Mouse (Mus musculus): ENCODE measurements around the gene Ttc23l.
"Not testable (repeated sequence)": the region's sequence is repeated elsewhere in the genome, so short reads cannot be mapped to it uniquely, and the experiment has no call there.

Ttc23l gene

DNA sequence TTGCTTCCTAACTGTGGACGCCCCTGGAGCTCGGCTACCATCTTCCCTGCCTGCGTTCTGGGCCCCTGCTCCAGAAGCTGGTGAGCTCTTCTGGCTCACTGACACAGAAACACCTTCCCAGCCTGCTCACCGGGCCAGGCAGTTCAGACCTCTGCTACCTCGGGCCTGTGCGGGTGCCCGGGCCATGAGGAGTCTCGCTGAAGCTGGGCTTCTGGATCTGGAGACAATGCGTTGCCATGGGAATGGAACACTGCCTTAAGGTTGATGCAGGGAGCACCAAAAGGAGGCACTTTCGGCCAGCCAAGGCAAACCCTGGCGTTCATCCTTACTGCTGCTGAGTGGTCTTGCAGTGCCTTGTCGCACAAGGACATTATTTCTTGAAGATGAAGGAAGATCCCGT is at the start of gene Ttc23l:
Gene Ttc23l, minus strand, starts transcription at position 204 of the 400 bp plus-strand sequence.
- no peak for DNase-seq (ENCODE audit: low spot score)

DNA sequence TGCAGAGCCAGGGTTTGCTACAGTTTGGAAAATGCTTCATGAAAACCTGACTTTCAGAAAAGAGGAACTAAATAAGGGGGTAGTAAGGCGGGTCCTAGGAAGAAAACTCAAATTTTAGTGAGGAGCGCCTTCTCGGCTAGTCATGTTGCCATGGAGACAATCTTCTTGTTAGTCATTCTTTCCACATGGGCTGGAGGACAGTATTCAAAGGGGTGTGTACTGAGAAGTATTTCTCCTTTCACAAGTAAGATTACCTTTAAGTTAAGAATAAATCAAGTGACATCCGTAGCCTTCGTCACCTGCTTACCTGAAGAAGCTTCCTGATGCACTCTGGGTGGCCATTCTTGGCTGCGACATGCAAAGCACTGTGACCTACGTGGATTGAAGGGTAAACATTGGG is 40.9 kb upstream of the Ttc23l start:
- DNase-seq (ENCODE audit: low spot score): no peak

DNA sequence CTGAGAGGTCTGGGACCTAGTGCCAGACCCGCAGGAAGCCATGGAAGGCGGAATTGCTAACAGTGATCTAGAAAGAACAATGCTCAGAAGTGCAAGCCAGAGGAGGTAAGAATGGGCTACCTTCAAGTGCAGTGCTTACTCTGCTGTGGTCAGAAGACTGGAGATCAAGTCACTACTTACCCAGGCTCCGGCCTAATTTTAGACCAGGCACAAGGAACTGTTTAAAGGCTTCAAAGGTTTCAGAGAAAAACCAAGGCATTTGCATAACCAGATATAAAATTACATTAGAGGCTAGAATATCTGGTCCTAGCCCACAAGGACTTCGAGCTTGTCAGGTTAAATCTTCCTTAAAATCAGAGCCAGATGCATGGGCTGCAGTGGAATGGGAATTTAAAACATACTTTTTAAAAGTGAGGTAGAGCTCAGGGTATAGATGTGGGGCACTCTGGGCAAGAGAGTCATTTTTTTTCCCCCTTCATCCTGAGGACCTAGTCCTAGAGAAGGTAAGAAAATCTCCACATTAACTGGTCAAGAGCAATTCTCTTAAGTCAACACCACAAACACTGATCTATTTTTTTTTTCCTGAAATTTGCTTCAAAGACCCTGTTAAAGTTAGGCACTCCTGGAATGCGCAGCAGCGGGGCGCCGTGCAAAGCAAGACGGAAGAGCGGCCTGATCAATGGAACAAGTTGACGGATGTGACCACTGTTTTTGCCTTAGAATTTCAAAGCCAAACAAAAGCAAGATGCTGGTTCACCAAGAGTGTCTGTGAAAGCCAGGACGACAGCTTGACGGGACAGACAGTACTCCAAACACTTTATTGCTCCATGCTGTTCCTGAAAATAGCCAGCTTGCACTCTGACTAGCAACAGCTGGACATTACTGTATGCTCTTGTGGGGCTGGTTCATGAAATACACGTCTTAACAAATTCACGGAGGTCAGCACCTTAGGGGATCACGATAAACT is 40.1 kb upstream of the Ttc23l start:
- DNase-seq (ENCODE audit: low spot score): no peak

DNA sequence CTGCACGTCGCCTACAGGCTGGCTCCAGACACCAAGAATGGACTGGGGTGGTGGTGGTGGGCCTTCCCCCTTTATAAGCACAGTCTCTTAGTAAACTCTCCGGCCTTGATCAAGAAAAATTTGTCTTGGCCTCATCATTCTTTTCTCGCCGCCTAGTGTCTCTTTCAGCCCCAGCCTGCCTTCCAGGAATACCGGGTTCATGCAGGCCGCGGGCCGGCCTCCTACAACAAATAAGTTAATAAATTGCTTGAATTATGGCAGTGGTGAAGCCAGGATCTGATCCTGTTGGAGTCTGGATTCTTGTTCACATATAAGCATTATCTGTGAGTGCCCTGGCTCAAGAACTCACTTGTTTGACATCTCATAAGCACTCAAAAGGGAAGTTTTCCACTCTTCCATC is 38.4 kb upstream of the Ttc23l start:
- no peak for DNase-seq (ENCODE audit: low spot score)

DNA sequence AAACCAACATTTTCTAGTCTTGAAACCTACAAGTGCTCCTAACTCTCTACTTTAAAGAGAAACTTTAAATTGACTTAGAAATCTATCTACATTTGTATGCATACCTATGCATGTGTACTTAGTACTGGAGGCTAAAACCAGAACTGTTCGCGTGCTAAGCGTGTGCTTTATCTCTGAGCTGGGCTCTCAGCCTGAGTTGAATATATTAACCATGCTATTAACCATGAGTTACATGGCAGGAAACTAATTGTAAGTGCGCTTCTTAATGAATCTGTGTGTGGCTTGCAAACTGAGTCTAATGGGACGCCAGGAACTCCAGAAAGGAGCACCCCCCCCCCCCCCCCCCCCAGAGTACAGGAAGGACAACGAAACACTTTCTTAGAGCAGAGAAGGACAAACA is 36.9 kb upstream of the Ttc23l start:
- DNase-seq (ENCODE audit: low spot score): no peak

DNA sequence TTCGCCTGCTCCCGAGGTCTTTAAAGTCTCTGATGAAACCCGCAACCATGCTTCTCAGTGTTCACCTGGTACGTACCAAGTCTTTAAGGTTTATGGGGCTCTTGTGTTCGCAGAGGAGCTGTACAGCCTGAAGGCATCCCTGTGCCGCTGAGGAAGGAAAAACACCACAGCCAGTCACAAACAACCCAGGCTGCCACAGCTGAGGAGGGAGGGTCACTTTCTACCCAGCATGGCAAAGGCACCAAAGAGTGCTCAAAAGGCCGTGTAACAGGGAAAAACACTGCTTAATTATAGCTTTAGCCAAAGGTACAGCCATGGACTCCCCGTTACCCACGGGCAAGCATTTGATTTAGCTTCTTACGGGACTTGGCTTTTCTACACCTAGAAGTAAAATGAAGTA is 36.4 kb upstream of the Ttc23l start:
- DNase-seq (ENCODE audit: low spot score): no peak

DNA sequence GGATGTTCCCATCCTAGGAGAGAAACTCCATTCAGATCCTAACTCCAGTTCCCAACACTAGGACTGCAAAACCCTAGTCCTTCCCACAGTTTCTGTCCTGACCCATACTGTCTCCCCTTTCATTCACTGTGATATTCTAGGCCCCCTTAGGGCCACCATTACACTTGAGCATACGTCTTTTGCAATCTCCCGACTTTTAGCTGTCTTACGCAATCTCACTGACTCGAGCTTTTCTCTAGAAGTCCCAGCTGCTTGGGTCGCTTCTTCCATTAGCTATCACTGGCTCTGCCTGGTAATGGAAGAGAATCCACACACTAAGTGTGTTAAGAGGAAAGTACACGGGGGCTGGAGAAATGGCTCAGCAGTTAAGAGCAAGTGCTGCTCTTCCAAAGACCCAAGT is 34.6 kb upstream of the Ttc23l start:
- DNase-seq (ENCODE audit: low spot score): no peak

DNA sequence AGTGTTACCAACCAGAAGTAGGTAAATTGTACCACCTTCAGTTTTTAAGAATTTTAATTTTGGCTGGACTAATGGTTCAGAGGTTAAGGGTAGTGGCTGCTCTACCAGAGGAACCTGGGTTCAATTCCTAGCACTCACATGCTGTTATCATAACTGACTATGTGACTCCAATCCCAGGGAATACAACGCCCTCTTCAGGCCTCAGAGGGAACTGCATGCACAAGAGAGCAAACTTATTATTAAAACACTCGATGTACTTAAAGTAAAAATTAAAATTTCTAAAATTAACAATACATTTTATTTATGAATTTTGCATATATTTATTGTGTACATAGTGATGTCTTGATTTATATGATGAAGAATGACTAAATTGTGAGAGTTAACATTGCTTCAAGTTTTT is 28.1 kb upstream of the Ttc23l start:
- no peak for DNase-seq (ENCODE audit: low spot score)

DNA sequence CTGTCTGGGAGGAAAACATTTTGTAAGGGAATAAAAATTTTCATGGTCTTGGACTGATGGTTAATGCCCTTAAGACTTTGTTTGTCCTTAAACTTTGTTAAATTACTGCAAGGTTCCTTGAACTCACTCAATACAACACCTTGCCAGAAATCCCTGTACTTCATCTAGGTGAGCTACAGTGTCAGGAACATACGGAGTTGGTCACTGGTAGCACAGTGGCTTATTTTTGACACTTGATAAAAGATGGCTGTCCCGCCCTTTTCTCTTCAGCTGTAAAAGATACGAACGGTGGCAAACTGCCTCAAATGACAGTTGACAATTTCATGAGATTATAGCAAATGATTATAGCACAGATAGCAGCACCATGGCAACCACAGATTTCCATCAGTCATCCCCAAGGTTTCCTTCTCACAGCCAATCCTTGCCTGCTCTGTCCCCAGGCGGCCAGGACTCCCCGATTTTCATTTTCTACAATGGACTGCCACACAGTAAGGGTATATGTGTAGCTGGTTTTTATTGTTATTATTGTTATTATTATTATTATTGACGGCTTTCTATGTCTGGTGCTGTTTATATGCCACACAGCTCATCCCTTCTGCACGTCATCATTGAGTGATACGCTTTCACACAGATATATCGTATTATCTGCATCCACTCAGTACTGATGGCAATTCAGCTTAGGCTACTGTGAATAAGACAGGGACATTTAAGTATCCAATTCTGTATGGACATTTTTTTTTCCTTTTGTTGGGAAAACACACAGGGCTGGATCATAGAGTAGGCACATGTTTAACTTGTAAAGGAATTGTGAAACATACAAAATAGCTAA is 26.1 kb upstream of the Ttc23l start:
- DNase-seq (ENCODE audit: low spot score): no peak

DNA sequence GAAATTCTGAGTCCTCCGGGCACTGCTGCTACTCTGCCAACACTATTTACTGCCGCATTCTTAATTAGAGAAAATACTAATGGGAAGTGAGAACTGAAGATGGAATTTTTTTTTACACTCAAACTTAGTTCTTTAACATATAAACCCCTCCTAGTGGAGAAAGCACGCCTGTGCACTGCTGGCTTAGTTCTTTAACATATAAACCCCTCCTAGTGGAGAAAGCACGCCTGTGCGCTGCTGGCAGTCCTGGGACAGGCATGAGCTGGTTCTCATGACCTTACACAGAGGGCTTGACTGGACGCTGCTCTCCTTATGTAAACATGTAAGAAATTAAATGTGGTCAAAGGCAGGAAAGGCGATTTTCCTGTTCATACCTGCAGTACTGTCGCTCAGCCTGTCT is 24.9 kb upstream of the Ttc23l start:
- peak; percentile 23 for DNase-seq (ENCODE audit: low spot score)

DNA sequence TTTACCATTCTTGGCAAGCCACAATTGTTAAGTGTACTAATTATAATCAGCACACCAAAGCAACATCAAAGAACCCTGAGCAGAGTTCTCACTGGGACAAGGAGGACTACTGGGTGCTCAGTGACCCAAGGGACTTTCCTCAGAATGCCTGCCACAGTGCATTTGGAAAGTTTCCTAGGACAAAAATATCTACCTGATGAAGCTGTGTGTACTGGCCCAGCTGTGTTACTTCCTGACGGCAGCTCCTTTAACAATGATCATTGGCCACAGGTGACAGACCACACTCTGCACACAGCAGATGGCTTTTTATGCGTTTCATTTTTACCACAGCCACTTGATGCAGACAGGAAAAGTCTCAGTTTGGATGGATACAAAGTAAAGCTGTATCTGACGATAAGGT is 20.7 kb upstream of the Ttc23l start:
- DNase-seq (ENCODE audit: low spot score): no peak

DNA sequence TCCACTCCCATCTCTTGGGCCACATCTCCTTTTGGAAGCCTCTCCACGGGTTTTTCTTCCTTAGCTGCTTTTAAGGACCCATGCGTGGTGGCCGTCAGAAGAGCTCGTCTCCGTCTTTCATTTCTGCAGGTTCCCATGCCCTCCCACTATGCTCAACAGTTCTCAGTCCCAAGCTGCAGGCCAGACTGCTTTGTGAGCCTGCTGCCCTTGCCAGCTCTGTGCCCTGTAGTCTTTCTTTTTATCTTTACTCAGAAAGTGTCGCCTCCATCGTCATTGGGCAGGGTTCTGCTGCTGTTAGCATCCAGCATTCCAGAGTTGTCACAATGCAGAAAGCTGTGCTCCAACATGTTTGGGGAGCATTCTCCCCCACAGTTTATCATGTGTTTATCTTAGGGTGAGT is 8.0 kb upstream of the Ttc23l start:
- no peak for DNase-seq (ENCODE audit: low spot score)

DNA sequence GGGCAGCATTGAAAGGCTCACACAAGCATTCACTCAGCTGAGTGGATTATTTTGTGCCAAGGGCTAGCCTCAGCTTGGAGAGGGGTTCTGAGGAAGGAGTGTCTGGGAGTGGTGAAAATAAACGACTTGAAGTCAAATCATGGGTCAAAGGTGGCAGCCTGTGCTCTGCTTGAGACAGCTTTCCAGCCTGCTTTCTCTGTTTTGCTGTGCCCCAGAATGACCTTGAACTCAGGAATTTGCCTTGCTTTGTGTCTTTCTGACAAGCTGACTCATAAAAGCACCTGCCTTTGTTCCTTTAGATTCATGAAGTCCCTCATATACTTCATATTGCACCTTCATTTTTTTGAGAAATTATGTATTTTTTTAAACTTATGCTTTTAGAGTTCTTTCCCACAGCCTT is 5.7 kb upstream of the Ttc23l start:
- DNase-seq (ENCODE audit: low spot score): no peak

DNA sequence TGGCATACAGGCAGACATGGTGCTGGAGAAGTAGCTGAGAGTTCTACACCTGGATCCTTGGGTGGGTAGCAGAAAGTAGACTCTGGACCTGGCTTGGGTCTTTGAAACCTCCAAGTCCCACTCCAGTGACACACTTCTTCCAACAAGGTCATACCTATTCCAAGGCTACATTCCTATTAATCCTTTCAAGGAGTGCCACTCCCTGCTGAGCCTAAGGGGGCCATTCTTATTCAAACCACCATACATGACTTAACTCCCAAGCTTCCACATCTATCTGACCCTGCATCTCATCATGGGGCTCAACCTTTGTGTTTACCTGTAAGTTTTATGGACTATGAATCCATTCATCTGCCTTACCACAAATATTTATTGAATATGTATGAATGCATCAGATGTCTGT is 3.8 kb upstream of the Ttc23l start:
- DNase-seq (ENCODE audit: low spot score): no peak

DNA sequence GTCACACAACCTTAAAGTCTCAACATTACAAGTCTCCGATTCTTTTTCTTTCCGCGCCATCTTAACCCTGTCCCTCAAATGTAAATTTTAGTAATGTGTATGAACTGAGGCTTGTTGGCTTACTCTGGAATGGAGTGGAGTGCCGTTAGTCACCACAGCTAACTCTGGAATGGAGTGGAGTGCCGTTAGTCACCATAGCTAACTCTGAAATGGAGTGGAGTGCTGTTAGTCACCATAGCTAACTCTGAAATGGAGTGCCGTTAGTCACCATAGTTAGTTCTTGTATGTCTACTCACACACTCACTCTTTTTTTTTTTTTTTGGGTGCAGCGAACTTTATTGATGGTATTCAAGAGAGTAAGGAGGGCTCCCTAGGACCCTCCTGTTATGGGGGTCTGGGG is 1.5 kb upstream of the Ttc23l start:
- DNase-seq (ENCODE audit: low spot score): no peak

DNA sequence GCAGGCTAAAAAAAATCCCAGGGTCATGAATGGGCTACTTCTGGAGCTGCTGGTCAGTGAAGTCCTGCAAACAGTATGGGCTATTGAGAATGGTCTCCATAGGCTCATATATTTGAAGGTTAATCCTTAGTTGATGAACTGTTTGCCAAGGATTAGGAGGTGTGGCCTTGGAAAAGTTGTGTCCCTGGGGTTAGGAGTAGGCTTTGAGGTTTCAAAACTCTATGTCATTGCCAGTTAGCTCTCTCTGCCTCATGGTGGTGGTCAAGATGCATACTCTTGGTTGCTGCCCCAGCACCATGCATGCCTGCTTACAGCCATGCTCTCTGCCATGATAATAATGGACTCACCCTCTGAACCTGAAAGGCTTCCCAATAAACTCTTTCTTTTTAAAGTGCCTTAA is 4.1 kb downstream of the Ttc23l start:
- DNase-seq (ENCODE audit: low spot score): no peak

DNA sequence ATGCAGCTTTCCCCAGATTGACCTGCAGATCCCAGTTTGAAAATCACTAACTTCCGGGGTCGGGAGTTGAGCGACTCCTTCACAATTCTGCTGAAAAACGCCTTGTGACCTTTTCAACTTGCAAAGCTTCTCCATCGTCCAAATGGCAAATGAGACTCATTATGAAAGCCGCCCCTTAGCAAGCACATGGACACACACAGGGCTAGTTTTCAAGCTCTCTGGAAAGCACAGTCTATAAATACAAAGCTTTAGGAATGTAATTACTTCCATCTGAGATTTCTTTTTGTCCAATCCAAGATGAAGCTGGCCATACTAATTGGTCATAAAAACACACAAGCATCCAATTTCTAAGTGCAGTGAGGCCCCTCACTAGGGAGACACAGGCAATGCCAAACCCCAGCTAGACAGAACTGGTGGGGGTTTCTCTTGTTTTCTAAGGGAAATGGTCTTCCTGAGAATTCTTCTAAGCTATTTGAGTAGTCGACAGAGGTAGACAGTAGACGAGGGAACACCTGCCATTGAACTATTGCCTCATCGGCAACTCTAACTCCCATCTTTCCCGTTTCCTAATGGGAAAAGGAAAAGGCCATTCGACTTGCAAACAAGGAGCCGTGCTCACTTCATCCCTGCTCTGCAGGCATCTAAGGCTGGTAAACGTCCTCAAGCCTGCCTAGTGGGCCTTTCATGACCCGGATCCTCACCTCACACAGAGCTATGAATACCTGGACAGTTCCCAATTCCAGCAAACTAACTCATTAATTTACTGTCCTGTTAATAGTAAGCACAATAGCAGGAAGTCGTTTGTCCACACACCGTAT is 18.0 kb downstream of the Ttc23l start:
- no peak for DNase-seq (ENCODE audit: low spot score)

DNA sequence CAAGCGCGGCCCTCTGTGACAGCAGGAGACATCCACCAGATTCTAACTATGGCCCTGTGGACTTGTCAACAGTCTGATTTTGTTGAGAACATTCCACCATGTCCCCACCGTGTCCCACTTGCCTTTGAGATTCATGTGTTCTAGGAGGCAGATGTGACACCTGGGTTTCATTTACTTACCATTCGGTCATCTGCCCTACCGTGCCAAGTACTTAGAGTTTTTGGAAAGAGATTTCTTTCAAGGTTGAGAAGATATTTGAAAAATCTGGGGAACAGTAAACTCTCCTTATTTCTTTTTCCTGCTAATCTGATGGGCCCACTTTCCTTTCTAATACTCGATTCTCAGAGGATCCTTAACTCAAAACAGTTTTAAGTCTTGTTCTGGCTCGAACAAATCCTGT is 22.5 kb downstream of the Ttc23l start:
- no peak for DNase-seq (ENCODE audit: low spot score)

DNA sequence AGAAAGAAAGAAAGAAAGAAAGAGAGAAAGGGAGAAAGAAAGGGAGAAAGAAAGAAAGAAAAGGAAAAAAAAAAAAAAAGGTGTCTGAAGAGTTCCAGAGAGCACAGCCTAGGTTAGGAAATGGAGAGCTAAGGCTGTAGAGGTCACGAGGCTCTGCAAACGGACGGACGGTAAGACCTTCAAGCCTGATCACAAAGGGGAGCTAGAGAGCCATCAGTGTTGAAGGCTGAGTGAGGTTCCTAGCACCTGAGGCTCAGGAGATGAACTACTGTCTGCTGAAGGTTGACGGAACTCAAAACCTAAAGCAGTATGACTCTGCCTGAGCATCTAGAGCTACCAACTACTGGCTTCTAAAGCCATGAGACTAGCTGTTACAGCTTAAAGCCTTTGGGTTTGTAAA is 23.9 kb downstream of the Ttc23l start:
- DNase-seq (ENCODE audit: low spot score): no peak

DNA sequence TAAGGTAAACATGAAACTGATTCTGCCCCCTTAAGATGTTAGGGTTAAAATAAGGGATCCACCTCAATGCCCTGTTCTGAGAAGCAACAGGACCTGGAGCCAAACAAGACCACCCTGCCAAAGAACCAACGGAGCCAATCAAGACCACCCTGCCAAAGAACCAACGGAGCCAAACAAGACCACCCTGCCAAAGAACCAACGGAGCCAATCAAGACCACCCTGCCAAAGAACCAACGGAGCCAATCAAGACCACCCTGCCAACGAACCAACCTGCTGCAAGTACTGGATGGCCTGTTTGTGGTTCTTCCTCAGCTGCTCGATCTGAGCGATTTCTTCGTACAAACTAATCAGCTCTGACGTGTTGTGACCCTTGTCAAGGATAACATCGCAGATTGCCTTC is 25.1 kb downstream of the Ttc23l start:
- DNase-seq (ENCODE audit: low spot score): not testable (repeated sequence)

DNA sequence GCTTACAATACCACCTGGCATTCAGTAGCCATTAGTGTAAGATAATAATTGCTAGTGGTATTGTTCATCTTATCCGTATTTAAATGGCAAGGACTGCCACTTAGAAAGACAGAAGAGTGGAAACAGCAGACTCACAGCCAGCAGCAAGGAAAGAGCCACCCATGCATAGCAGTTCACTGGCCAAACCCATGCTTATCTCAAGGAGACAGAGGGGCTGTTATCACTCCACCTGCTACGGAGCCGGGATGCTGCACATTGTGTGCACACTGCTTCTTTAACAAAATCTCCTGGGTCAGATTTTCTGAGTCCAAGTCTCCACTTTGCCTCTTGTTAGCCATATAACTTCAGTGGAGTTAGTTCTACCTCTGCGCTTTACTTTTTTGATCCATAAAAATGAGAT is 27.1 kb downstream of the Ttc23l start:
- DNase-seq (ENCODE audit: low spot score): no peak

DNA sequence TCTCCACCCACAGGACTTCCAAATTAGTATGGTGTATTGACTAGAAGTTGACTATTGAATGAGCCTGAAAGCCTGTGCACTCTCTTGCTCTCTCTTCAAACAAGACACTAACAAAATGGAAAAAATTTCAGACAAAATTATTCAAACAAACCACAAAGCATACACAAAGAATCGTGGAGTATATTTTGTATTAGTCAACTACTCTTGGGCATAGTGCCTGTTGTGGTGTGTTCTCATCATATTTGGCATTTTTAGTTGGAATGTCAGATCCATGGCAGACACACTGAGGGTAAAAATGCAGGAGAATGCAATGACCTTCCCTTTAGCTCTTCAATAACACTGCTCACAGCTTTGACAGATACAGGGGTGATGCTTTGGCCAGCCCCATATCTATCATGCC is 32.6 kb downstream of the Ttc23l start:
- no peak for DNase-seq (ENCODE audit: low spot score)
